8 mouse cellular contexts compared by ENCODE assay signal in genomic region chr15:79040501-79041416, GRCm38 (mm10). TPM values are rescaled to one million over a fixed set of nuclear protein-coding genes. Genes with fewer than 3 reads are reported as not detected.
DNase-seq lines count a peak whose midpoint lies in the region; ATAC-seq and TF ChIP-seq lines count a peak whose summit lies in the region.

No protein-coding gene starts in this region.

- no peak for DNase-seq in lung, postnatal 25 days (ENCODE audit: low spot score)
- DNase-seq in embryonic facial prominence, embryonic 14.5 days (ENCODE audit: low spot score): peak; percentile 41
- DNase-seq in midbrain, postnatal 0 days (ENCODE audit: low spot score): peak; percentile 44
- no peak for DNase-seq in adrenal gland, postnatal 4 days (ENCODE audit: low spot score in 2 of 2)
- DNase-seq in cerebellum, postnatal 36 days: no peak
- DNase-seq in natural killer cell, adult 2 months (ENCODE audit: low spot score in 2 of 2): no peak

- no peak for ATAC-seq in lung, embryonic 16.5 days (ENCODE audit: low read depth)
- ATAC-seq in embryonic facial prominence, embryonic 14.5 days (ENCODE audit: low read depth): no peak
- no peak for ATAC-seq in kidney, embryonic 15.5 days (replicated peaks; ENCODE audit: low FRiP score)
- no peak for ATAC-seq in midbrain, postnatal 0 days (ENCODE audit: low FRiP score)

- H3K36me3 ChIP-seq in lung, embryonic 16.5 days (ENCODE audit: control insufficient read depth, insufficient read depth, low read length): no peaks in the 10 kb centered on the region
- peaks cover 18% of the 10 kb centered on the region for H3K36me3 ChIP-seq in embryonic facial prominence, embryonic 14.5 days (ENCODE audit: control insufficient read depth, insufficient read depth, low read length)
- peaks cover 17% of the 10 kb centered on the region for H3K36me3 ChIP-seq in kidney, embryonic 15.5 days
- 0 out of 2 replicates have a peak, but pooled peaks cover 6% of the 10 kb centered on the region for H3K36me3 ChIP-seq in midbrain, postnatal 0 days (ENCODE audit: insufficient read depth, low read length)

- H3K9ac ChIP-seq in lung, embryonic 16.5 days (ENCODE audit: low read length): peak overlapping the region; percentile 36; the same call in 1 of the 2 replicates
- H3K9ac ChIP-seq in embryonic facial prominence, embryonic 14.5 days (ENCODE audit: low read depth, low read length): peak overlapping the region; percentile 35; the same call in 1 of the 2 replicates
- H3K9ac ChIP-seq in kidney, embryonic 15.5 days: peak overlapping the region; percentile 12; the same call in 1 of the 2 replicates
- peak overlapping the region; percentile 13 for H3K9ac ChIP-seq in midbrain, postnatal 0 days (replicated peaks; ENCODE audit: low read length, poor library complexity, severe bottlenecking)

- no peak overlapping the region for H3K27ac ChIP-seq in lung, embryonic 16.5 days (ENCODE audit: low read length)
- no peak overlapping the region for H3K27ac ChIP-seq in embryonic facial prominence, embryonic 14.5 days (replicated peaks; ENCODE audit: low read depth, low read length)
- no peak overlapping the region for H3K27ac ChIP-seq in kidney, embryonic 15.5 days
- H3K27ac ChIP-seq in midbrain, postnatal 0 days (ENCODE audit: low read depth, low read length): no peak overlapping the region

- 17% methylated on average over 24 of the region's 24 CpGs for WGBS in lung, embryonic 16.5 days
- WGBS in embryonic facial prominence, embryonic 14.5 days: 20% methylated on average over 23 of the region's 24 CpGs
- 18% methylated on average over 24 of the region's 24 CpGs for WGBS in kidney, embryonic 15.5 days
- WGBS in midbrain, postnatal 0 days: 24% methylated on average over 24 of the region's 24 CpGs

- peak overlapping the region; percentile 55 for H3K4me2 ChIP-seq in lung, embryonic 16.5 days (ENCODE audit: low read depth, low read length)
- peak overlapping the region; percentile 50 for H3K4me2 ChIP-seq in embryonic facial prominence, embryonic 14.5 days (ENCODE audit: low read depth, low read length)
- peak overlapping the region; percentile 63 for H3K4me2 ChIP-seq in kidney, embryonic 15.5 days
- peak overlapping the region; percentile 49 for H3K4me2 ChIP-seq in midbrain, postnatal 0 days (ENCODE audit: low read depth, low read length, poor library complexity, severe bottlenecking)

- peaks cover 18% of the 10 kb centered on the region for H3K4me1 ChIP-seq in lung, embryonic 16.5 days (replicated peaks; ENCODE audit: control insufficient read depth, insufficient read depth, low read length)
- H3K4me1 ChIP-seq in embryonic facial prominence, embryonic 14.5 days (ENCODE audit: control insufficient read depth, insufficient read depth, low read length): peaks cover 11% of the 10 kb centered on the region; the same call in 1 of the 2 replicates
- H3K4me1 ChIP-seq in kidney, embryonic 15.5 days: peaks cover 58% of the 10 kb centered on the region
- no peaks in the 10 kb centered on the region; the same call in 1 of the 2 replicates for H3K4me1 ChIP-seq in midbrain, postnatal 0 days (ENCODE audit: insufficient read depth, low read length)

- H3K27me3 ChIP-seq in lung, embryonic 16.5 days (ENCODE audit: control insufficient read depth, insufficient read depth, low read depth, low read length): peaks cover 36% of the 10 kb centered on the region
- H3K27me3 ChIP-seq in embryonic facial prominence, embryonic 14.5 days (replicated peaks; ENCODE audit: control insufficient read depth, insufficient read depth, low read length): peaks cover 38% of the 10 kb centered on the region
- peaks cover 44% of the 10 kb centered on the region for H3K27me3 ChIP-seq in kidney, embryonic 15.5 days
- peaks cover 17% of the 10 kb centered on the region for H3K27me3 ChIP-seq in midbrain, postnatal 0 days (ENCODE audit: insufficient read depth, low read length)

- H3K4me3 ChIP-seq in lung, embryonic 16.5 days (ENCODE audit: low read length): peak overlapping the region; percentile 33
- H3K4me3 ChIP-seq in embryonic facial prominence, embryonic 14.5 days (ENCODE audit: low read depth, low read length): peak overlapping the region; percentile 23
- peak overlapping the region; percentile 34 for H3K4me3 ChIP-seq in kidney, embryonic 15.5 days (replicated peaks)
- H3K4me3 ChIP-seq in midbrain, postnatal 0 days (ENCODE audit: low read depth, low read length): peak overlapping the region; percentile 29

- H3K9me3 ChIP-seq in lung, embryonic 16.5 days (ENCODE audit: control insufficient read depth, low read length): no peaks in the 10 kb centered on the region
- no peaks in the 10 kb centered on the region for H3K9me3 ChIP-seq in embryonic facial prominence, embryonic 14.5 days (ENCODE audit: control insufficient read depth, low read length)
- H3K9me3 ChIP-seq in kidney, embryonic 15.5 days (replicated peaks): no peaks in the 10 kb centered on the region
- no peaks in the 10 kb centered on the region for H3K9me3 ChIP-seq in midbrain, postnatal 0 days (ENCODE audit: low read length)

- no peak for TF ChIP-seq CTCF in midbrain, postnatal 0 days (IDR thresholded peaks at IDR 0.05)

RNA-seq across cellular contexts. Expression of gene Galr3, which starts 0.9 kb away (rescaled TPM):
- not detected in 2 replicates for polyA plus RNA-seq in lung, embryonic 16.5 days (2015; fragmentation: Nextera tagmentation; extraction: Ambion mirVana)
- not detected in 2 replicates for polyA plus RNA-seq in embryonic facial prominence, embryonic 14.5 days (2014; fragmentation: Nextera tagmentation; extraction: Ambion mirVana)
- polyA plus RNA-seq in kidney, embryonic 15.5 days (2015; fragmentation: Nextera tagmentation; extraction: Ambion mirVana): 0.12 and 0.30 TPM in 2 replicates
- total RNA-seq in midbrain, postnatal 0 days (2014; rRNA removed): 3.3 and 3.9 TPM in 2 replicates
- polyA plus RNA-seq in midbrain, postnatal 0 days (2015; fragmentation: Nextera tagmentation; extraction: Ambion mirVana): 0.25 and 0.32 TPM in 2 replicates
- 1 to 10 TPM in 1 of 2 experiments, under 1 TPM in 1; 0.65 to 1.1 TPM for total RNA-seq in adrenal gland, postnatal 4 days (2021)

RNA-seq across cellular contexts. Expression of gene H1f0, which starts 12.5 kb away (rescaled TPM):
- 516 and 576 TPM in 2 replicates for polyA plus RNA-seq in lung, embryonic 16.5 days (2015; fragmentation: Nextera tagmentation; extraction: Ambion mirVana)
- 168 and 202 TPM in 2 replicates for polyA plus RNA-seq in embryonic facial prominence, embryonic 14.5 days (2014; fragmentation: Nextera tagmentation; extraction: Ambion mirVana)
- 513 and 545 TPM in 2 replicates for polyA plus RNA-seq in kidney, embryonic 15.5 days (2015; fragmentation: Nextera tagmentation; extraction: Ambion mirVana)
- total RNA-seq in midbrain, postnatal 0 days (2014; rRNA removed): 132 and 136 TPM in 2 replicates
- polyA plus RNA-seq in midbrain, postnatal 0 days (2015; fragmentation: Nextera tagmentation; extraction: Ambion mirVana): 135 and 144 TPM in 2 replicates
- 100 to 1,000 TPM; 361 to 374 TPM for total RNA-seq in adrenal gland, postnatal 4 days (2021)

RNA-seq across cellular contexts. Expression of gene Ankrd54, which starts 21.9 kb away (rescaled TPM):
- 52.6 and 56.7 TPM in 2 replicates for polyA plus RNA-seq in lung, embryonic 16.5 days (2015; fragmentation: Nextera tagmentation; extraction: Ambion mirVana)
- polyA plus RNA-seq in embryonic facial prominence, embryonic 14.5 days (2014; fragmentation: Nextera tagmentation; extraction: Ambion mirVana): 42.6 and 43.6 TPM in 2 replicates
- 47.7 and 56.3 TPM in 2 replicates for polyA plus RNA-seq in kidney, embryonic 15.5 days (2015; fragmentation: Nextera tagmentation; extraction: Ambion mirVana)
- total RNA-seq in midbrain, postnatal 0 days (2014; rRNA removed): 53.5 and 57.5 TPM in 2 replicates
- 44.5 and 45.5 TPM in 2 replicates for polyA plus RNA-seq in midbrain, postnatal 0 days (2015; fragmentation: Nextera tagmentation; extraction: Ambion mirVana)
- total RNA-seq in adrenal gland, postnatal 4 days (2021): 10 to 100 TPM; 23.8 to 29.7 TPM

RNA-seq across cellular contexts. Expression of gene Eif3l, which starts 34.2 kb away (rescaled TPM):
- polyA plus RNA-seq in lung, embryonic 16.5 days (2015; fragmentation: Nextera tagmentation; extraction: Ambion mirVana): 196 and 209 TPM in 2 replicates
- polyA plus RNA-seq in embryonic facial prominence, embryonic 14.5 days (2014; fragmentation: Nextera tagmentation; extraction: Ambion mirVana): 197 and 220 TPM in 2 replicates
- polyA plus RNA-seq in kidney, embryonic 15.5 days (2015; fragmentation: Nextera tagmentation; extraction: Ambion mirVana): 243 and 247 TPM in 2 replicates
- 197 and 205 TPM in 2 replicates for total RNA-seq in midbrain, postnatal 0 days (2014; rRNA removed)
- polyA plus RNA-seq in midbrain, postnatal 0 days (2015; fragmentation: Nextera tagmentation; extraction: Ambion mirVana): 160 and 168 TPM in 2 replicates
- 100 to 1,000 TPM; 158 to 162 TPM for total RNA-seq in adrenal gland, postnatal 4 days (2021)

Comparison
In these comparisons a context has a peak if more than half of its experiments do, and no peak if none do; other contexts are left out.
1. DNase-seq: peak in embryonic facial prominence, embryonic 14.5 days (single experiment) and midbrain, postnatal 0 days (single experiment); none in lung, postnatal 25 days (single experiment), adrenal gland, postnatal 4 days (0 of 2), cerebellum, postnatal 36 days (0 of 2) and natural killer cell, adult 2 months (0 of 2).
2. Peak in every context shown above with its lines, with median percentiles within 50 percentile points of each other: H3K4me2 ChIP-seq, H3K4me3 ChIP-seq and H3K9ac ChIP-seq.